9 mouse cellular contexts compared by ENCODE assay signal in the genomic region with DNA sequence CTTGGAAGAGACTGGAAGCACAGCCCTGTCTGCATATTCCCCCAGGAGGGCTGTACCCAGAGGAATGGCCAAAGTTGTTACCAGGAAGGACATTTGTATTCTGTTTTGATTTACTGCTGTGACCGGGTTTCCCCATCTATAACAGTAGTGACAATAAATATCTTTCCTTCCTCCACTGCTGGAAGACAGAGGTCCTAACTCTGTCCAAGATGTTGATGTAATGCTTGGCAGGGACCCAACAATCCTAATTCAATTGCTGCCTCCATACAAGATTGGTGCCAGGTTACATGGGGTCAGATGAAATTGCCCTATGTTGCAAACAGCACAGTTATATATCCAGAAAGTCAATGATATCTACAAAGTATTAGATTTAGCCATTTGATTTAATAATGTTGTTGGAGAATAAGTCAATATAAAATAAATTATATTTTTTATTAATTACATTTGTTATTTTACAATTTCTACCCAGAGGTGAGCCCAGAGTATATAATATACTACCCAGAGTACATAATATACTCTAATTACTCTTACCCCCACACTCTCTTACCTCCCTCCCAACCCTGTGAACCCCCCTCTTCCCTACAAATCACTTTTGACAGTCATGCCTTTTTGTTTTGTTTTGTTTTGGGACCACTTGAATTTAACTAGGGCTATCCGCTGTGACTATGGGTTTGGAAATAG.
DNase-seq lines count a peak whose midpoint lies in the region; ATAC-seq and TF ChIP-seq lines count a peak whose summit lies in the region.
"Had no signal": no experiment of that assay in that cellular context is flagged by ENCODE, and none has a peak within 500 bp of the region (broad histone marks: within the 10 kb centered on the region; RNA-seq: fewer than 3 reads in every experiment).

No protein-coding gene starts in this region.

- no peak overlapping the region for H3K9ac ChIP-seq in lung, postnatal 0 days (replicated peaks; ENCODE audit: low read depth)
- H3K9ac ChIP-seq in liver, embryonic 12.5 days = no peak overlapping the region

- H3K36me3 ChIP-seq in lung, postnatal 0 days (ENCODE audit: insufficient read depth, low read length) = no peaks in the 10 kb centered on the region
- no peaks in the 10 kb centered on the region for H3K36me3 ChIP-seq in liver, embryonic 12.5 days

- WGBS in lung, postnatal 0 days = 46% methylated on average over 2 of the region's 2 CpGs
- WGBS in liver, embryonic 12.5 days (ENCODE audit: insufficient replicate concordance) = 71% methylated on average over 2 of the region's 2 CpGs

- intact Hi-C loops in left cerebral cortex, postnatal 4 days (cut with DNase I) = no loop called here
- intact Hi-C loops in left cerebral cortex, postnatal 14 days (cut with DNase I) = no loop called here
- intact Hi-C loops in heart, postnatal 36 days (cut with DNase I) = loop anchor here (2.0 kb wide), 1 partner anchor 15 kb away; no protein-coding TSS in a partner anchor
- intact Hi-C loops in left cerebral cortex, adult 2 months (cut with DNase I) = no loop called here

- no peak for TF ChIP-seq POLR2A in brain, embryonic 14.5 days (IDR thresholded peaks at IDR 0.05; ENCODE audit: borderline replicate concordance, extremely low read depth, insufficient read depth, insufficient read length, poor library complexity, severe bottlenecking)

- no peak overlapping the region for H3K27ac ChIP-seq in lung, postnatal 0 days (ENCODE audit: low read length)
- H3K27ac ChIP-seq in liver, embryonic 12.5 days = no peak overlapping the region
- no peak overlapping the region for H3K27ac ChIP-seq in left cerebral cortex, adult 2 months

- TF ChIP-seq CTCF in brain, embryonic 14.5 days (IDR thresholded peaks at IDR 0.05; ENCODE audit: borderline replicate concordance, extremely low read depth, insufficient read depth, insufficient read length) = no peak
- no peak for TF ChIP-seq CTCF in lung, postnatal 0 days (IDR thresholded peaks at IDR 0.05)
- TF ChIP-seq CTCF in left cerebral cortex, adult 2 months (IDR thresholded peaks at IDR 0.05) = no peak

- ATAC-seq in lung, postnatal 0 days = peak; percentile 70
- ATAC-seq in liver, embryonic 12.5 days = no peak

- DNase-seq in left cerebral cortex, postnatal 4 days = peak; percentile 50
- DNase-seq in left cerebral cortex, postnatal 14 days (ENCODE audit: low spot score in 2 of 2) = no peak
- DNase-seq in brain, embryonic 14.5 days (ENCODE audit: low read depth) = peak; percentile 60
- peak; percentile 41 to 74 for DNase-seq in heart, postnatal 36 days
- peak; percentile 71 for DNase-seq in lung, postnatal 0 days (ENCODE audit: low spot score)
- DNase-seq in spleen, postnatal 10 days (ENCODE audit: low spot score in 2 of 2) = no peak
- DNase-seq in left cerebral cortex, adult 2 months (ENCODE audit: extremely low spot score in 1 of 2, low spot score in 2 of 2) = no peak

- no peak overlapping the region for H3K4me2 ChIP-seq in lung, postnatal 0 days (replicated peaks; ENCODE audit: low read depth, low read length)
- no peak overlapping the region for H3K4me2 ChIP-seq in liver, embryonic 12.5 days
- H3K4me2 ChIP-seq: midbrain, embryonic 11.5 days had no signal

- H3K9me3 ChIP-seq in lung, postnatal 0 days (ENCODE audit: low read length) = no peaks in the 10 kb centered on the region
- no peaks in the 10 kb centered on the region for H3K9me3 ChIP-seq in liver, embryonic 12.5 days (replicated peaks)

- no peak overlapping the region for H3K4me3 ChIP-seq in lung, postnatal 0 days (ENCODE audit: low read depth, low read length)
- H3K4me3 ChIP-seq in liver, embryonic 12.5 days = no peak overlapping the region
- H3K4me3 ChIP-seq in left cerebral cortex, adult 2 months = no peak overlapping the region

- H3K27me3 ChIP-seq in lung, postnatal 0 days (replicated peaks; ENCODE audit: insufficient read depth, low read length) = no peaks in the 10 kb centered on the region
- peaks cover 12% of the 10 kb centered on the region; the same call in 1 of the 2 replicates for H3K27me3 ChIP-seq in liver, embryonic 12.5 days (replicated peaks)

- peak; percentile 54; the same call in 1 of the 2 replicates for TF ChIP-seq EP300 in lung, postnatal 0 days (IDR thresholded peaks at IDR 0.05)

- H3K4me1 ChIP-seq in lung, postnatal 0 days (ENCODE audit: insufficient read depth, low read depth, low read length) = no peaks in the 10 kb centered on the region
- H3K4me1 ChIP-seq in liver, embryonic 12.5 days = no peaks in the 10 kb centered on the region

Comparison
In these comparisons a context has a peak if more than half of its experiments do, and no peak if none do; other contexts are left out.
1. DNase-seq: peak in left cerebral cortex, postnatal 4 days (single experiment), brain, embryonic 14.5 days (single experiment), heart, postnatal 36 days (2 of 2) and lung, postnatal 0 days (single experiment); none in left cerebral cortex, postnatal 14 days (0 of 2), spleen, postnatal 10 days (0 of 2) and left cerebral cortex, adult 2 months (0 of 2).